Mouse (Mus musculus): ENCODE measurements around the gene Copb1. TPM values are rescaled to one million over a fixed set of nuclear protein-coding genes. Genes with fewer than 3 reads are reported as not detected.

Copb1 gene
- polyA plus RNA-seq, 1 experiment from 2014 or later, result 49.5 TPM

Other genes starting within 250 kb of the Copb1 start
- 5.9 and 6.8 TPM in 2 replicates for gene Rras2, start 136.9 kb downstream of the Copb1 start, polyA plus RNA-seq (2015; fragmentation: Nextera tagmentation; extraction: Ambion mirVana)
- 209 and 228 TPM in 2 replicates for gene Psma1, start 21.4 kb upstream of the Copb1 start, polyA plus RNA-seq (2015; fragmentation: Nextera tagmentation; extraction: Ambion mirVana)
- gene Pde3b, start 160.6 kb upstream of the Copb1 start, polyA plus RNA-seq (2015; fragmentation: Nextera tagmentation; extraction: Ambion mirVana), result 1.7 and 2.0 TPM in 2 replicates